22 mouse cellular contexts compared by ENCODE assay signal in genomic region chrX:36689655-36690054, GRCm38 (mm10). TPM values are rescaled to one million over a fixed set of nuclear protein-coding genes. Genes with fewer than 3 reads are reported as not detected.
DNase-seq lines count a peak whose midpoint lies in the region; ATAC-seq lines count a peak whose summit lies in the region.
"Had no signal": no experiment of that assay in that cellular context is flagged by ENCODE, and none has a peak within 500 bp of the region (broad histone marks: within the 10 kb centered on the region; RNA-seq: fewer than 3 reads in every experiment).

No protein-coding gene starts in this region.

- H3K36me3 ChIP-seq in hindbrain, embryonic 10.5 days: no peaks in the 10 kb centered on the region
- H3K36me3 ChIP-seq: embryonic facial prominence, embryonic 12.5 days; hindbrain, embryonic 12.5 days; limb, embryonic 12.5 days; liver, embryonic 12.5 days had no signal

- H3K27me3 ChIP-seq in hindbrain, embryonic 10.5 days (ENCODE audit: insufficient read depth, poor library complexity, severe bottlenecking): no peaks in the 10 kb centered on the region
- H3K27me3 ChIP-seq: embryonic facial prominence, embryonic 12.5 days; hindbrain, embryonic 12.5 days; limb, embryonic 12.5 days; liver, embryonic 12.5 days had no signal

- DNase-seq in CD4-positive, CD25-positive, alpha-beta regulatory T cell, adult 2 months (ENCODE audit: low read depth, low spot score): peak; percentile 1
- DNase-seq in CD8-positive naive resting alpha-beta T cell, adult 2 months (ENCODE audit: low read depth in 2 of 2, low spot score in 2 of 2): peak; percentile 1 to 20
- DNase-seq in thymus, postnatal 14 days: peak; percentile 9
- DNase-seq in hindbrain, embryonic 10.5 days (ENCODE audit: low spot score): no peak
- no peak for DNase-seq in urinary bladder, postnatal 4 days (ENCODE audit: low spot score in 2 of 2)
- no peak for DNase-seq in urinary bladder, postnatal 14 days (ENCODE audit: low spot score)
- DNase-seq: cerebellum, adult 2 months; gastrocnemius, postnatal 25 days; kidney, adult 8-10 months; kidney, postnatal 25 days; lung, embryonic 14.5 days; lung, postnatal 36 days; right cerebral cortex, postnatal 4 days had no signal

- peaks cover 6% of the 10 kb centered on the region; the same call in 1 of the 2 replicates for H3K9me3 ChIP-seq in hindbrain, embryonic 10.5 days
- H3K9me3 ChIP-seq: embryonic facial prominence, embryonic 12.5 days; hindbrain, embryonic 12.5 days; limb, embryonic 12.5 days; liver, embryonic 12.5 days had no signal

- H3K4me1 ChIP-seq in hindbrain, embryonic 10.5 days (replicated peaks): no peaks in the 10 kb centered on the region
- H3K4me1 ChIP-seq: embryonic facial prominence, embryonic 12.5 days; hindbrain, embryonic 12.5 days; limb, embryonic 12.5 days; liver, embryonic 12.5 days had no signal

- no peak for ATAC-seq in CD4-positive, CD25-positive, alpha-beta regulatory T cell, adult 4 months
- peak; percentile 87 to 96 for ATAC-seq in hematopoietic stem cell, adult 5-6 weeks (replicated peaks in 1 of 2; ENCODE audit: insufficient read depth in 1 of 2, low FRiP score in 2 of 2, low TSS enrichment in 1 of 2, low read depth in 1 of 2, poor library complexity in 2 of 2, severe bottlenecking in 2 of 2)
- ATAC-seq: forebrain, embryonic 16.5 days; liver, embryonic 12.5 days; midbrain, embryonic 16.5 days had no signal

- no peak overlapping the region for H3K4me3 ChIP-seq in hindbrain, embryonic 10.5 days
- H3K4me3 ChIP-seq: embryonic facial prominence, embryonic 12.5 days; hindbrain, embryonic 12.5 days; limb, embryonic 12.5 days; liver, embryonic 12.5 days had no signal

- no peak overlapping the region for H3K27ac ChIP-seq in hindbrain, embryonic 10.5 days
- H3K27ac ChIP-seq: embryonic facial prominence, embryonic 12.5 days; hindbrain, embryonic 12.5 days; limb, embryonic 12.5 days; liver, embryonic 12.5 days had no signal

RNA-seq across cellular contexts. Expression of gene Akap17b, which starts 44.5 kb away (rescaled TPM):
- 1 to 10 TPM in 1 of 2 experiments, under 1 TPM in 1; 0.89 to 1.1 TPM for polyA plus RNA-seq in CD4-positive, CD25-positive, alpha-beta regulatory T cell, adult 4 months (2017; shearing (Covaris generic))
- 10.7 and 12.1 TPM in 2 replicates for total RNA-seq in hematopoietic stem cell, adult 5-6 weeks (2017)
- polyA plus RNA-seq in hindbrain, embryonic 10.5 days (2016; fragmentation: Nextera tagmentation; extraction: Ambion mirVana): 3.4 TPM in 2 replicates

RNA-seq across cellular contexts. Expression of gene Slc25a43, which starts 53.8 kb away (rescaled TPM):
- under 1 TPM in 1 of 2 experiments, not detected in 1; 0.51 TPM for polyA plus RNA-seq in CD4-positive, CD25-positive, alpha-beta regulatory T cell, adult 4 months (2017; shearing (Covaris generic))
- total RNA-seq in hematopoietic stem cell, adult 5-6 weeks (2017): 1.8 and 2.2 TPM in 2 replicates
- polyA plus RNA-seq in hindbrain, embryonic 10.5 days (2016; fragmentation: Nextera tagmentation; extraction: Ambion mirVana): 0.96 and 1.4 TPM in 2 replicates
- total RNA-seq: left cerebral cortex, postnatal 10 days had no signal

Comparison
In these comparisons a context has a peak if more than half of its experiments do, and no peak if none do; other contexts are left out.
1. DNase-seq: peak in CD4-positive, CD25-positive, alpha-beta regulatory T cell, adult 2 months (single experiment), CD8-positive naive resting alpha-beta T cell, adult 2 months (2 of 2) and thymus, postnatal 14 days (single experiment); none in hindbrain, embryonic 10.5 days (single experiment), urinary bladder, postnatal 4 days (0 of 2) and urinary bladder, postnatal 14 days (single experiment).